Mouse (Mus musculus) testis, adult 2 months (tissue): ENCODE measurements at regions not wholly inside any gene's neighbourhood (a gene's known extent, or its start where the extent isn't known, plus 50 kb on each side); places are given as distances from the start of the nearest gene placed in this dataset.

Experiments
- CTCF ChIP-seq: fragments of 200-500 bp; IDR thresholded peaks from 2 replicates; pipeline ENCODE4 v1.5.1; 2012; ENCODE audit warnings: low read depth, mild to moderate bottlenecking, inconsistent platforms, low read length, moderate library complexity; ENCODE audit not compliant: control insufficient read depth, insufficient read depth, insufficient replicate concordance
- POLR2A ChIP-seq: fragments of 200-500 bp; IDR thresholded peaks from 2 replicates; pipeline ENCODE4 v1.6.1; 2012; ENCODE audit warnings: low read depth, mild to moderate bottlenecking, inconsistent platforms, low read length, moderate library complexity; ENCODE audit not compliant: control insufficient read depth

DNA sequence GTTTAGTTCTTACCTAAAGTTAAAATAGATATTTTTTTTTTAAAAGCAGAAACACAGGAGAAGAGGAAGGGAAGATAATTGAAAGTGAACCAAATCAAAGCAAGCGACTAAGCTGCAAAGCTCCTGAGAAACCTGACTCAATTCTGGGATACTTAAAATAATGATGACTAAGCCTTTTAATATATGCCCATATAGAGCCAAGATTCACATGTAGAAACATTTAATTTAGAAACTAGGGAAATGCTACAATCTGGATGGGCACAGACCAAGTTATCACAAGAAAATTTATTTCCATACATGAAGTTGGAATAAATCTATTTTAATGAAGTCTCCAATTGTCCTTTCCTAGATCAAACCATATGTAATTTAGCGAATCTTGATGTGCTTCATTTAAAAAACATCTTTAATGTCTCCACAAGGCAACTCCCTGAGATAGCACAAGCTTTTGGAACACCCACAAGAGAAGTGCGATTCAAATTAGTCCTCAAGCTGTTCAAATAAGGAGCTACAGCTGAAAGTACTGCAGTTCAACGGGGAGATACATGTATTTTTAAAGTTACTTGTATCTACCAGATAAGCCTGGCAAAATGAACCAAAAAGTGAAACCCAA lies 386.7 kb downstream of the Car8 start:
- no peak for TF ChIP-seq CTCF
- TF ChIP-seq POLR2A: no peak
